Mouse (Mus musculus) hindlimb bud, embryonic 11.5 days (tissue): ENCODE results near the gene Gm32742.

Source experiments
- DNase-seq: peaks from one replicate; pipeline ENCODE4 v3.0.0-alpha.2; 2012; ENCODE audit warnings: low read depth, low spot score; ENCODE audit errors: extremely low spot score

Gene Gm32742

DNA sequence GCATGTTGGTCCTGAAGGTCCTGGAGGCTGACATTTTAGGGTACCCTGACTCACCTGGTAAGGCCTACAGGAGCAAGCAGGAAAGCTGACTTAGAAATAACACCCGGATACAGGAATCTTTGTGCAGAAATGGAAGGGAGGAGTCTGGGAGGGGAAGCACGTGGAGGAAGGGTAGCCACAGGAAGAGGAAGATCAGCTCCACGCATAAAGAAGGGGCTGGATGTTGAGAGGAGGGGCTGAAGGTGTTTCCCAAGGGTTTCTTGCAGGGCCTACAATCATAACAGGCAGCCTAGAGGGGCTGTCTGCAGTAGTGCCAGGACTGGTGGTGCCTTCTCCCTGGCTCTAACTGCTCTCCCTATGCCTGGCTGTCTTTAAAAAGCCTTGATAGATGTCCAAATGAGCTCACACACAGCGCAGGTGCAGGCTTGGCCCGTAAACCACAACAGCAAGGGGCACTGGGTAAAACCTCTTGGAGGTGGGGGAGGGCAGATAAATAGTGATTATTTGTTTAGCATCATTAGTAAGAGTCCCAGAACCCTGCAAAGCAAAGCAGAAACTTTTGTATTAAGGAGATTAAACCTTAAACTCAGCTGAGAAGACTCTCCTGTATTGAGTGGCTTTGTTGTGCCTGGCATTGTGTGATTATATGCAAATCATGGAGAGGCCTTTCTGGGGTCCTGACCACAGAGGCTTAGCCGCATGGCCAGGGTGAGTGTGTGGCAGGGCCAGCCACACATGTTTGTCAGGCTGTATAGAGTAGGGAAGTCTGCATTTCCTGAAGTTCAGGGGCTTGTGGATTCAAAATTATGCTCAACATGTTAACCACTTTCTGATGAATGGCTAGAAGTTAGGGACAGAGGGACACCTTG lies at the start of gene Gm32742:
Gene Gm32742 (minus strand): TSS at position 206 of the 869 bp plus-strand sequence.
- DNase-seq, result no peak

DNA sequence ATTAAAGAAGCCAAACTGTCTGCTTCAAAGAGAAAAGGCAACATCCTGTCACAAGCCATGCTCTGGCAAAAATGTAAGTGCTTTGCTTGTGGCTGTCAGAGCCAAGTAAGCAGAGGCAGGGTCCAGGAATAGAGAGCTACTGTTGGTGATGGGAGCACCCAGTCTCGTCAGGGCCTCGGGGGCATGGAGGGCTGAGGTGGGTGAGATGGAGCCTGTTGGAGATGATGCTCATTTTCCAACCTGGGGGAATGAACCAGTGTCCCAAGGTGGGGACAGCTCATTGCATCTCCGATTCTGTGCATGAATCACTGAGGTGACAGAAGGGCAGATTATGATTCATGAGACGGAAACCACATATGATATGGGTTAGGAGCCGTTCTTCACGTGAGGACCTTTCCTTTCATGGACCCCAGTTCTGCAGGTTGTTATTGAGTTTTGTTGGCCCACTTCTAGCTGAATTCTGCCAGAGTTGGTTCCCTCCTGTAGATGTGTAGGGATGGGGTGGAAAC lies 48.5 kb upstream of the Gm32742 start:
- DNase-seq, result no peak

DNA sequence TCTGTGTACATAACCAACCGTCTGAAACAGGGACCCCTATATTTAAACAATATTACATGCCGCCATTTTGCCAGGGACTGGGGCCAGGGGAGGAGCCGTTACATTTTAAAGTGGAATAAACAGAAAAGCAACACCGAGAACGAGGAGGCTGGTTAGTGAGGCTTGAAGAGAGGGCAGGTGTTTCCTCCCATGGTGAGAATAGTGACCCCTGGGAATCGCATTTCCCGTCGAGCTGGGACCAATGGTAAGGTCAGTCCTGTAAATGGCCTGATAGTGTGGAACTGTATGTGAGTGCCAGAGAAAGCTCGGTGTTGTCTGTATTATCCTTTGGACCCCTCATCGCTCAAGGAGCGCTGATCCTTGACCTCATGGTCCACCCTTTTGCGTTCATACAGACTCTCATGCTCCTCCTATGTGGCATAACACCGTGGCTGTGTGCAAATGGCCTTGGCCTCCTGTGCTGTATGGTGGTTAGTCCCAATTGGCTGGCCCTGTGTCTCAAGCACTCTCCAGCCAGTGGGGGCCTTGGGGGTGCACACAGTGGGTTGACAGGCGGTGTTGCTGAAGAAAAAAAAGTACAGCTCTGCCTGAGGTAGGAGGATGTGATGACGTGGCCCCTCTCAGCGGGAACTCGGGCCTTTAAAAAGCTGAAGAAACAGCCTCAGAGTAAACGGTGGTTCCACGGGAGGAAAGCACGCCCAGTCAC lies 47.9 kb upstream of the Gm32742 start, which contains the start of gene Pou2af1:
Gene Pou2af1 (plus strand): TSS at position 686 of the 706 bp plus-strand sequence.
- DNase-seq, result no peak

DNA sequence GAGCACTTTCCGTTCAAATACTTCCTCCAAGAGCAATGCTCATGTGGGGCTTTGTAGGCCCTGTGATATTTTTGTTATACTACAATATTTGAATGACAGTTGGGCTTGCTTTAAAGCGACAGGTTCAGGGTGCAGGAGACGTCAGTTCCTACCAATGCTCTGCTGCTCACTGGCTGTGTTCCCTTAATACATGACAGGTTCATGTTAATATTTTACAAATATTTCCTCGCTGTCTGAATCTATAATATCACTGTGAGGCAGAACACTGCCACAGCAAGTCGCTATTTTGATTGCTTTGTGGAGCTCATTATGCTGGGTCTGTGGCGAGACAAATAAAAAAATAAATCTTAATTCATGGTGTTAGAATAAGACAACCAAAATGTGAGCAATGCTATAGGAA lies 45.9 kb upstream of the Gm32742 start:
- DNase-seq, result no peak

DNA sequence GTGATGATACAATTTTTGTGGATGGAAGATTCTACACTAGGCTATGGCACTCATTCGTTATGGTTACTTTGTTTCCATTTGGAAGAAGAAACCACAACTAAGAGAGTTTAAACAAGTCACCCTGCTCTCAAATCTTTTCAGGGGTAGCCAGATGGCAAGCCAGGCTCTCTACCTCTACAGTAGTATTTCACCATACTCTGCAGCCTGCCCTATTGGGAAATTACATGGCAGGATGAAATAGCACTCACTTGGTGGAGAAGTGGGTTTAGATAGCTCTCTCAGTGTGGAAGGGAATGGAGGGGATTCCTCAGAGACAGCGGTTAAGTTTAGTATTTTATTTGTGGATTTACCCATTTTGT lies 43.6 kb upstream of the Gm32742 start:
- no peak for DNase-seq

DNA sequence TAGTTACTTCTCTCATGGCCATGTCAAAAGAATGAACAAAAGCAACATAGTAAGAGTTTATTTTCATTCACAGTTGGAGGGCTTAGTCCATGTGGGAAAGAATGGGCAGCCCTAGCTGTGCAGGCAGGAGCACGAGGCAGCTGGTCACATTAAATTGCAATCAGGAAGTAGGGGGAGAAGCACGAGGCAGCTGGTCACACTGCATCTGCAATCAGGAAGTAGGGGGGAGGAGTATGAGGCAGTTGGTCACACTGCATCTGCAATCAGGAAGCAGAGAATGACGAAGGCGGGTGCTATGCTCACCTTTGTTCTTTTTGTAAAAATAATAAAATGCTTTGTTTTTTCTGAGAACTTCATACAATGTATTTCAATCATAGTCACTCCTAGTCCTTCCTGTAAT lies 29.5 kb upstream of the Gm32742 start:
- DNase-seq, result no peak

DNA sequence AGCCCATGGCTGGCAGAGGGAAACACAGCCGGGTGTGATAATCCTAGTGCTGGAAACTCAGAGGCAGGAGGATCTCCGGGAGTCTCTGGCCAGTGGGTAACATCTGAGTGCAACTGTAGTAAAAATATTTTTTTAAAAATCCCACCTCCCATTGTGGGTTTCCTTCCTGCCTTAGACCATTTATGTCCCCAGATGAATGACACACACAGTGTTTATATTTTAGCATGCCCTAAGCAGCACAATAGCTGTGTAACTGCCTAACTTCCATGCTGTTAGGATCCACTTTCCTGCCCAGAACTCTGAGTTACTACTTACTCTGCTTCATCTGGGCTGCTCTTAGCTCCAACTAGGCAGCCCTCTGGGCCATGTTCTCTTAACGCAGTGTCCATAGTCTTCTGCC lies 25.3 kb upstream of the Gm32742 start:
- no peak for DNase-seq

DNA sequence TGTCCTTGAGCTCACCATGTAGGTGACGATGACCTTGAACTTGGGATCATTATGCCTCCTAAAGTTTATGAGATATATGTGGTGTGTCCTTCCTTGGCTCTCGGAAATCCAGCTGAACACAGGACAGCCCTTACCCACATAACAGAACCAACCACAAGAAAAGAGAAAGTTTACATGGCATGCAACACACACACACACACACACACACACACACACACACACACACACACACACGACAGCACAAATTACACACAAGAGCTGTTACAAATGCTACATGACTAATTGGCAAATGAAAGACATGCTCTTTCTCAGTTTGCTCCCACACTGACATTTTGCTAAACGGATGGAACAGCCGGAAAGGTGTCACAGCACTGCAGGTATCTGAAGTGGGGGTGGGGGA lies 20.6 kb upstream of the Gm32742 start:
- no peak for DNase-seq

DNA sequence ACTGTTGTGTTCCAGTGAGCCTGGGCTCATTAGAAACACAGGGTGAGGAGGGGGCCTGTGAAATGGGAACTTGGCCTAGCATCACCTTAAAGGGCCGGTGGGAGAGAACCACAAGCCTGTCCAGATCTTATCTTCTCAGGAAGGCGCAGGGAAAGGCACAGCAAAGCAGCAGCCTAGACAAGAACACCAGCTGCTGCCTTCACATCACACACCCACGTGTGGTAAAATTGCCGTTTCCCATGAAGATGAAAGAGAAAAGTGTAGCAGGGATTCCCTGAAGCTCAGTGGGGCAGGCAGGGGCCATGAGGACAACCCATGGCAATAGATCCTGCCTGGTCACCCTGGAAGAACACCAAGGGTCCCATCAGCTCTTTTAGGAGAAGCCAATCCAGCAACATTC lies 20.1 kb upstream of the Gm32742 start:
- DNase-seq, result no peak

DNA sequence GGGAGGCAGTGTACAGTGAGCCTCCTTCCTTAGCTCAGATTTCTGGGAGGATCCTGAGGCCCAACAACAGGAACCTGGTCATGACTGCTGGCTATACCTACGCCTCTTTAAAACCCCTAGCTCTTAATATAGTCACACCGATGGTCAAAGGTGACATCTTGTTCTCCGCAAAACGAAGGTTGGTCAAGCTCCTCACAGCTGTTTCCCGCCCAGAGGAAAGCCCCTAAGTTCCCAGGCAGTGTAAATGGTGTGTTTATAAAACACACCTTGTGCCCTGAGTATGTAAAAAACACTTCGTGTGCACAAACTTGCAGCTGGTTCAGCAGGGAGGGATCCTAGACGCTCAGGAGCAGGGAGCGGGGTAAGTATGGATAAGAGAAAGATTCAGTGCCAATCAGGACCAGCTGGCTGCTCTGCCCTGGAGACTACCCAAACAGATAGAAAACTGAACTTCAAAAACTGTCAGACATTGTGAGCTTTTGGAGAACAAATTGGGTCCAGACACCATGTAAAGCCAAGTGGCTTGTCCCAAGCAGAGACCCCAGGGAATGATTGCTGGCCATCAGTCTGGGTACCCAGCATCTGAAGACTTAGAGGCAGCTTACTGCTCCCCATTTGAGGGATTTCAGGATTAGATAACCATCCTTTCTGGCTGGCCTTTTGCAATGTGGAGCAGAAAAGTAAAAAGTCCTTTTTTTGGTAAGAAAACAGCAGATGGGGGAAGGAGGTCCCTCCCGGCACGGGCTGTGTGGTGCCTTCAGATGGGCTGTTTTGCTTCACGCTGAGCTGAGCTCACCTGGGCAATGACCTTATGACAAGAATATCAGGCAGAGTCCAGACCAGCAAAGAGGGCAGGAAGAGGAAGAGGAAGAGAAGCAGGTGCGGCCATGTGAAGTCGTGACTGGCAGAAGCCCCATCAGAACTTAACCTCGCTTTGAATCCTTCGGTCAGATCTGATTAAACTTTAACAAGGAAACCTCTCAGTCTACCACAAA lies 17.7 kb upstream of the Gm32742 start:
- DNase-seq, result no peak

DNA sequence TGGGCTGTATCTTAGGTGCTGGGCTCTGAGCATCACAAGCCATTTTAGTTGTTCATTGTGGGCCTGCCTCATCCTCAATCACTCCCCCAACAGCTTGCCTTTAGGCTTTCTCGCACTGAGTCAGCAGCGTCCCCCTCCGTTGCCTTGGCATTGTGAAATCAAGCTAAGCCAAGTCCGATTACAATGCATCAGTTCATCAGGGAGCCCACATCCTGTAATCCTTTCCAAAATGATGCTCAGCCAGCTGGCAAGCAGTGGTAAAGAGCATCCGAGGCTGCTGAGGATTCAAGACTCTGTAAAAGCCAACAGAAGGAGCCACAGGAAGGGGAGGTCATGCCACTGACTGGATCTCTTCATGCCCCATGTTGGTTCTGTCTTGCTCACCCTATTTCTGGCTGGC lies 15.3 kb upstream of the Gm32742 start:
- no peak for DNase-seq

DNA sequence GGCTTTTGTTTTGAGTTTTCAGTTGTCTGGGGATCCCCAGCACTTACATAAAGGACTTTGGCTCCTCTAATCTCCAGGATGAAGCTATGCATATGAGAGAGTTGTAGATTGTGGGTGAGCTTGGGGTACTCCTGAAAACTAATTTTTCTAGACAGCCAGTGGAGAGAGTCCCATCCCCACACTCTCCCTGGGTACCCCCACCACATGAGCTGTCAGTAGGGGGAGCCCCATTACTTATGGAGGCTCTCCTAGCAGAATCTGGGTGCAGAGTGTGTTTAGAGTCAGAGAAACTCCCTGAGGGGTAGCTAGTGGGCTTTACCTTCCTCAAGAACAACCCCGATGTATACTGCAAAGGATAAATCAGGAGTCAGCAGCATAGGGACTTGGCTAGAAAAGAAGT lies 13.0 kb upstream of the Gm32742 start:
- no peak for DNase-seq

DNA sequence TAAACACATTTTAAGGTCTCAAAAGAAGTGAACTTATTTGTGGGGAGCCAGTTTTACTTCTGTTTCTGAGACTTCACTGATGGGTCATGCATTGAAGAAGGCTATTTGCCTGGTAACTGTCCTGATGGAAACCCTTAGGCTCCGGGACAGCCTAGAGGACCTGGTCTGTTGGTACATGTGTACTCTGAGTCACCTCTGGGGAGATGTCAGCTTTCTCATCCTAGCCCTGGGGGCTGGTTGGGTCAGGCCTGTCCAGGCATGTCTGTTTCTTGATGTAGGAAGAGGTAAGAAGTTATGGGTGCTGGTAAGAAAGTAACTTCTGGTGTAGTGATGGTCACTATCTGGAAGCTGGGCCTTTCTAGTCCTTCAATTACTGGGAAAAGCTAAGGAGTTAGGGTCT lies 10.4 kb upstream of the Gm32742 start:
- DNase-seq, result no peak

DNA sequence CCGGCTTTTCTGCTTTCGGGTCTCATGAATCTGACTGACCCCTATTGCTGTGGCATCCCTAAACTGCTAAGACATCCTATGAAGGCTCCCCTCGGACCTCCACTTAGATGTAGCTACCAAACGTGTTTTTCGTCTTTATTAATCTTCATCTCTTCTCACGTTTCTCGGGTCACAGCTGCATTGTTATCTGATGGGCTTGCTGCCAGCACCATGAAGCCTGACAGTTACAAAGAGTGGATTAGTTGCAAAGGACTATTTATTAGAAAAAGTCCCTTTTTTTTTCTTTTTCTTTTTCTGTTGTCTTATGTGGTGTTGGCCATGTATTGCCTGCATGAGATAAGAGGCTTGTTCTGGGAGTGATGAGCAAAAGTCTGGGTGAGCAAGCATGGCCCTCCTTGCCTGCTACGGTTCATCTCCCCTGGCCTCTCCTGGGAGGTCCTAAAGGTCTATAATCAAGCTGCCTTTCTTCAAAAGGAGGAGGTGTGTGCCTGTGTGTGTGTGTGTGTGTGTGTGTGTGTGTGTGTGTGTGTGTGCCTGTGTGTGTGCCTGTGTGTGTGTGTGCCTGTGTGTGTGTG lies 9.7 kb upstream of the Gm32742 start:
- DNase-seq, result no peak

DNA sequence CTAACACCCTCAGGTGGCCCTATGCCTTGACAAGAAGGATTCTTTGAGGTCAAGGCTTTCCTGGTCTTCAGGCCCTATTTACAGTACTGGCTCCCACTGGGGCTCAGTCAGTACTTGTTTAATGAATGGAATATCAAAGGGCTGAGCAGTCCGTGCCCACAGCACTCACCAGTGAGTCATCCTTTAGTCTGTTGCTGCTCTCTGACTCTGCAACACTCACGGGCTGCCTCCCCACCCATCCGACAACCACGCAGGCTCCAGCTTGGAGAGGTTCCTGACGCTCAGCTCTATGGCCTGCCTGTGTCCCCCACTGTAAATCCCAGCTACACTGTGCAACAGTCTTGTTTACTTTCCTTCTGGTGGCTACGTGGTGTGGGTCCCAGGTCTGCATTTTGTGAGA lies 5.0 kb upstream of the Gm32742 start:
- DNase-seq, result no peak

DNA sequence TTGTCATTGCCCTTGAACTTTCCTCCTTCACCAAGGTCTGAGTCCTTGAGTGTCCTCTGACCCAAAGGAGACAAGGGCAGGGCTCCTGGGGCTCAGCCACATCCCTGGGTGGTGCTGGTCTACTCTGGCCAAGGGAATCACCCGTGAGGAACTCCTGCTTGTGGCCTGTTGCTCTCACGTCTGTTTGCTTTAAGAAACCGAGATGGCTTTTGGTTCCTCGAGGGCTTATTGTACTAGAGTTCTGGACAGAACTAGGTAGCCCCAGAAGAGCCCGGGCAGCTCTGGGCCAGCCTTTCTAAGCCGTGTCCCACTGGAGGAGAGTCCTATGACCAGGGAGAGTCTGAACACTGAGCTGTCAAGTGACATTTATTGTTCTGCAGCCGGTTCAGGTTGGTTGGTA lies 3.8 kb upstream of the Gm32742 start:
- no peak for DNase-seq

DNA sequence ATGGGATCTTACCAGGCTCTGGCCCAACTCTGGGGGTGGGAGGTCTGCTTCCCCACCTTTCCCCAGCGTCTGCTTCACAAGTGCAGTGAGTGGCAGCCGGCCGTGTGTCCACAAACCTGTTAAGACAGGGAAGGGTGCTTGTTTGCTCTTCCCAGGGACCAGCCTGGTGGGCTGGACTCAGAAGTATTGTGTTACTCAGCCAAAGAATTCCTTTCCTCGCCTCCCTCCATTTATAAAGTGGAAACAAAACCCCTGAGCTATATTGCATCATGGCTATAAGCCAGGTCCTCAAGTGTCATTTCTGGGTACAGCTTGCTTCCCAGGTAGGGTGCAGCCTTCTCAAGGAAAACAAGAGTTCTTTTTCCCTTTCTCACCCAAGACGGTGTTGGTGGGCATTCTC lies 3.4 kb upstream of the Gm32742 start:
- no peak for DNase-seq

DNA sequence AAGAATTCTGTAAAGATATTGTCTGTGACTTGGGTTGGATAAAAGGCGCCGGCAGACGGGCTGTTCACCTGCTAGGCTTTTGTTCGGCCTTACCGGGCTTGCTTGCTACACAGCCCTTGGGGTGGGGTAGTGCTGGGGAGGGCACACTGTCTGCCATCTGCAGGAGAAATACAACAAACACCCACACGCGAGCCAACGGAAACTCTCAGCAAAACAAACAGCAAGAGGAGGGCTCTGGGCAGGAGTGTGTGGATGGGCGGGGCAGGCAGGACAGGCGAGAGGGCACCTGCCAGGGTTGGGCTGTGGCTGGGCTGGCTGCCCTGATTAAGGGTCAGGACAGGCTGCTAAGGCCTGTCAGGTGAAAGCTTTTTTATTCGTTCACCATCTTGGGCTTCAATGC lies 2.6 kb upstream of the Gm32742 start:
- no peak for DNase-seq

DNA sequence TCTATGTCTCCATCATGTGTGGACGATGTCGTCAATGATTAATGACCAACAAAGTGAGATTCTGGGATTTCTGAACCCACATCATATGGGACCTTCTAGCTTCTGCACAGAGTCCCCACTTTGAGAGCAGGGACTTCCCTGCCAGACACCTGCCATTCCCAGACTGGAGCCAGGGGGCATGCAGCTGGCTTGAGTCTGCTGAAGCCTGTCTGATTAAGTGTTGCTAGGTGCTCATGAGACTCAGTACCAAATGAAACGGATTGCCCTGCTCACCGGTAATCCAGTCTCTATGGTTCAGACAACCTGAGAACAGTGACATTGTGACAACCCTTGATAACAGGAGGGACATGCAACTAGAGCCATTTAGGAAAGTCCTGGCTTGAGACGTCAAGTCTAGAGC lies 1.3 kb downstream of the Gm32742 start:
- DNase-seq, result no peak

DNA sequence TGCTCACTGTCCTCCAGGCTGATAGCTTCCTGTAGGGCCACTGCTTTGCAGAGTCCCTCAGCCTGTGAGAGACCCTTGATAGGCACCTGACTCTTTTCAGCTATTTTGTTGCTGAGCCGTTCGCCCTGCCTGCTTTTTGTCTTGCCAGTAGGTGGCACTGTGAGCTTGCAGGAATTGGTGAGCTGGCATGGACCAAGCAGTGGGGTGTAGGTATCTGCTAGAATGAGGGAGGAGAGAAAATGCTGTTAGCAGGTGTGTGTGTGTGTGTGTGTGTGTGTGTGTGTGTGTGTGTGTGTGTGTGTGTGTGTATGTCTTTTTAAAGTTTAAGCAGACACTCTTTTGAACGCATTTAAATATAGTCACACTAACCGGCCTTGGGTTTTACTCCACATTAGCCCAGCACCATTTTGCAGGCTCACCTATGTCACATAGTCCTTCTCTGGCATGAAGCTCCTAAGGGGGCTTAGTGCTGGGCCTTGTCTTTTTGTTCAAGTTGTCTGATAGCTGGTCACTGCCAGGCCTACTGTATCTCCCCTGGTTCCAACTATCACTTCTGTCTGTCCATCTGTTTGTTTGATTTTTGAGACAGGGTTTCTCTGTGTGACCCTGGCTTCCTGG lies 3.4 kb downstream of the Gm32742 start:
- no peak for DNase-seq
